Mouse (Mus musculus) right cerebral cortex, postnatal 4 days (tissue): ENCODE results near the gene Pdp2.

Experiments
- DNase-seq: peaks from one replicate; pipeline ENCODE4 v3.0.0-alpha.2; 2022

Gene Pdp2

DNA sequence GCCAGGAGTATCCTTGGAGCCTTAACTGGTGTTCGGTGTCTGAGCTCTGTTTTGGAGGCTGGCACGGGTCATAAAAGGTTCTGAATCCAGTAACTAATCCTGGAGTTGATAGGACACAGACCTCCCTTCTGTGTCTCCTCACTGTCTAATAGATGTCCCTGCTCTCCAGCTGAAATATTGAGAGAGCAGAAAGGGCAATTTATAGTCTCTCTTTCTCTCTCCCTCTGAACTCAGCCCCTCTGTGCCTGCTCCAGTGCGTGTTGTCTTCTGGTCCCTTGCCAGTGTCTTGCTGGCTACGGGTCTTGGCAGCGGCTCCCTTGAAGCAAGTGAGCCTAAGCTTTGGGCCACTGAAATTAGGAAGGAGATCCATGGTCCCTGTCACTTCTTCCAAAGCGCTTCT lies 6.4 kb downstream of the Pdp2 start:
- DNase-seq = no peak

DNA sequence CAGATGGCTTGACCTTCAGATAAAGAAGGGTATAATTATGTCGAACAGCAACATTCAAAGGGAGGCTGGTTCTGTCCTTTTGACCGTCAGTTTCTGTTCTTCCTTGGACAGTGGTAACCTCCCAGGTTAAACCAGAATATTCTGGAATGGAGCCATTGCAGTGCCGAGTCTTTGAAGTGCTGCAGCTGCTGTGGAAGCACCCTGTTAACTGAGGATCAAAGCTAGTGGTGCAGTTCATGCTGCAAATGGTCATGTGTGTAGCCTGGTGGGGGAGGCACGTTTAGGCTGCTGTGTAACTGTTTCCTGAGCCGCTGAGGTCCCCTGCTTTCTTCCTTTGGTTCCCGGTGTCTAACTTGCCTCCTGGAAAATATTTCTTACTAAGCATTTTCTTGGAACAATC lies 7.2 kb downstream of the Pdp2 start:
- no peak for DNase-seq

- no peak for DNase-seq
These were observed 10.1 kb downstream of the Pdp2 start for GRCm38 (mm10) chr8:104601386-104601785.

DNA sequence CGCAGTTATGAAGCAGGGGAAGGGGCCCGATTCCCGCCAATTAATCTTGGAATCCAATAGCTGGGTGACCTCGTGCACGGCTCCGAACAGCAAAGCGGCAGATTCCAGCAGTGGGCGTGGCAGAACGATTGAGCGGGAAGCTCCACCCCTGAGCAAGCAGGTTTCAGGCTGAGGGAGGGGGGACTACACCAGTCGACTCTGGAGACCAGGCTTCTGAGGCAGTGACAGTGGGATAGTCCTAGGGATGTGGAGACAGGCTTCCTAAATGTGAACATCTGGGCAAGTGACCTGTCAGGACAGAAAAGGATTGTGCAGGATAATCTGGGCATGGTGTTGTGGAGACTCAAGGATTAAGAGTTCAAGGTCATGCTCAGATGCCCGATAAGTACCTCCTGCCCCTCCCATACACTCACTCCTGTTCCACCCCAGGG lies 10.7 kb downstream of the Pdp2 start:
- no peak for DNase-seq

DNA sequence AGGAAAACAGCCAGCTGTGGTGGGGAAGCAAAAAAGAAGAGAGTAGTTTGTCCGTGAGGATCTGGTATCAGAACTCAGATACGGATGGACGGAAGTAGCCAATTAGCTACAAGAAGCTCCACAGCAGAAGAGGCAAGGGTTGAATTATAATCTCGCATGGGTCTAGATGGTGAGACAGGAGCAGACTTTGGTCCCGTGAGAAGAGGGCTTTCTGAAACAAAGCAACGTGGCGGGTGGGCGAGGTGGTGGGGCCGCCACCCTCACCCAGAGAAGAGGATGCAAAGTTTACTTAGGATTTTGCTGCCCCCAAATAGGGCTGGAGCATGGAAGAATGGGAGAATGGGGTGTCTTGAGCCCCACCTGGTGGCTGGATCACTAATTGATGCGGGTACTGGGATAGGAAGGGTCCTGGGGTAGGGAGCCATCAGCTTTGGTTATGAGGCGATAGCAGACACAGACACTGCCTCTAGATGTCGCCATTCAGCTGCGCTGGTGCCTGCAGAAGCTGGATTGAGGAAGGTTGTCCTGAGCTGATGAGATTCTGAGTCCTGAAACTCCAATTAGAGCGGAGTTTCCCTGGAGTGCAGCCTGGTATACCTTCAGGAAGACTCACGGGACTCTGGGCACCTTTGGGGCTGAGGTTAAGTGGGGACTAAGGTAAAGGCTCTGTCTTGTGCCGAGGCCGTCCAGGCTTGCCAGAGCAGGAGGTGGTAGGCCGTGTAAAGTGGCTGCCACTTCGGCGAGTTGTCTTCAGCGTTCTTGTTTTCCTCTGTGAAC lies 11.4 kb downstream of the Pdp2 start:
- peak; percentile 75 for DNase-seq

DNA sequence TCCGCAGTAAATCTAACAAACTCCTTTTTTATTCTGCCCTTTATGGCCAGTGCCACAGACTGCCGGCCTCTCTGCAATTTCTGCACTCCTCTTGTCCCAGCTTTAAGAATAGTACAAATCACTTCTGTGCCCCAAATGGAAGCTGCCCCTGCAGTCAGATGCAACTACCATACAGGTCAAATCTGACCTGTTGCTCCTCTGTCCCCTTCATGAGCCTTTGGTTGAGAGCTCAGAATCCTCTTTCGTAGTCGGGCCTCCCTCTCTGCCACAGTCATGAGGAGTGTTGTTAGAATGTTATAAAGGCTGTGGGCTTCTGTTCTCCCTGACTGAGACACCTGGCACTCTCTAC lies 12.0 kb downstream of the Pdp2 start:
- no peak for DNase-seq

DNA sequence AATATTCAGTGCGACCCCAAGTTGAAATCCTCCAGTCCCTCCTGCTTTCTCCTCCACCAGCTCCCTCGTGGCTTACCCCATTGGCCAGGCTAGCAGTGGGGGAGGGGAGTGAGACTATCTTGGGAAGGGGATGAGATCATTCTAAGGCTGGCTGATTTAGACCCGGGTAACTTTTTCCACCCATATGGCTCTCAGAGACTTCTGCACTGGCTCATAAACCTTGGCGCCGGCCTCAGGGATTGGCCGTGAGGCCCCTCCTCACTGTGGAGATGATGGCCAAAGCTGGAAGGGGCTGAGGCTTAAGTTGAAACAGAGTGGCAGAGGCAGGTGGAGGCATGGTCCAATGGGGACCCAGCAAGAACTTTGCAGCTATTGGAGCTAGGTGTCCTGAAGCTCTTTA lies 15.1 kb downstream of the Pdp2 start:
- peak; percentile 19 for DNase-seq

DNA sequence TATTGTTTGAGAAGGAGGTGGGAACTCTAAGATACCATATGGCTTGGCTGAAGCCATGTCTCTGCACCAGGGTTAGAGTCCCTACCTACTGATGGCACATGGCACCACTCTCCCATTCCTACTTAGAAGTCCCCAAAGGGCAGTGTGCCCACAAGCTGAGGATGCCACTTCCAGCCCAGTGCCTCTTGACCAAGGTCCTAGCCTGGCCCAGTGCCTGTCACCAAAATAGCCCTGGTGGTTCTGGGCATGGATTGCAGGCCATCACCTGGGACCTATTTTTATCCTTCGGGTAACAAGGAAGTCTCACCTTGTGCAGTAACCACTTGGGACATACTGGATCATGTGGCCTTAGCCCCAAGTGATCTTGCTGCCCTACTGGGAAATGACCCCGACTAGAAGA lies 16.7 kb downstream of the Pdp2 start:
- no peak for DNase-seq

DNA sequence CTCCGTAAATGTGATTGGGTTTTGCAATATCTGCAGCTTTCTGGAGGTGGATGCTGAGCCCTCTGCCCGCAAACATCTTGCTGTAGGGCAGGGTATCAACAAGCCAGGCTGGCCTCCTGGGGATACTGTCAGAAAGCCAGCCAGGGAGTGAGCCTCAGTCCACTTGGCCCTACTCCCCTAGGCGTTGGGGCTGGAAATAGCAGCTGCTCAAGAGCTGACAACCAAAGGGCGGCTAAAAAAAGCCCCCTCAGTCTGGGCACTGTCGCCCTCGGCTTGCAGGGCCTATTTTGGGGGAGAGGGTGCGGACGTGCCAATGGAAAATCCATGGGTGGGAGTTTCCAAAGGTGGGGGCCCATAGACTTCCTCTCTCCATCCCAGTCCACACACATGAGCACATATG lies 18.0 kb downstream of the Pdp2 start:
- no peak for DNase-seq

DNA sequence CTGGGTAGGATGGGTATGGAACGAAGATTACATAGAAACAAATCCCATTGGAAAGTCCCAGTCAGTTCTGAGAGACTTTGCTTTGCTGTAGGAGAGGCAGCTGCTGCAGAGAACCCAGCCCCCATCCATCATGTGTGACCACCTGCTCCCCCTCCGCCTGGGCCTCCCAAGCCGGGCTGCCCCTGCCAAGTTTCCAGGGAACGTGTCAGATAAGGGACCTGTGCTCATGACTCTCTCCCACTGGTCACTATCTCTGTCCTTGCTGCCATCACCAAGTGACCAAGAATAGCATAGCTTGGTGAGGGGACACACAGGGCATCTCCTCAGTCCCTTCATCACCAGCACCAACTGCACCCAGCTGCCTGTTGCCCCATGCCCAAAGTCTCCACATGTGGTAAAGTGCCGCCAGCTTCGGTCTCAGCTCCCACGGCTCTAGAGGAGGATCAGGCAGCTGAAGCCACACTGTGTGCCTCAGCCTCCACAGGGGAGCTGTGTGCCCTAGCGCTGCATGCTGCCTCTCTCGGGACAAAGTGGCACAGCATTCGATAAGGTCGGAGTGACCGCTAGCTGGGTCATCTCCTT lies 19.0 kb downstream of the Pdp2 start:
- DNase-seq = no peak

DNA sequence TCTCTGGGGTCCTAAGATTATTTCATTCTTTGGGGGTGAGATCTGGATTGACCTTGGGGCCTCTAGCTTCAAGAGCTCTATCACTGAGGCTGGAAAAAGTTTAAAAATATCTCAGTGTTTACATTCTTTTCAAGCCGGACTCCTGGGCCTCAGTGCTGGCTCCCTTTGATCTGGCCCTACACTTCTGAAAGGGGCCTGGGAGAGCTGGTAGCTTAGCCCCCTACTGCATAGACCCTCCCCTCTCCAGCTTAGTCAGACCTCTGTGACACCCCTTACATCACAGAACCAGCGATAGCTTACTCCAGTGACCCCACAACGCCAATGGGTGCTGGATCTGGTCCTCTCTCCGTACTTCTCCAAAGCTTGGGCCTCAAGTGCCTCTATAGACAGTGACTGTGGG lies 20.4 kb downstream of the Pdp2 start:
- no peak for DNase-seq

GRCm38 (mm10) chr8:104613119-104613518 lies 21.9 kb downstream of the Pdp2 start:
- no peak for DNase-seq

DNA sequence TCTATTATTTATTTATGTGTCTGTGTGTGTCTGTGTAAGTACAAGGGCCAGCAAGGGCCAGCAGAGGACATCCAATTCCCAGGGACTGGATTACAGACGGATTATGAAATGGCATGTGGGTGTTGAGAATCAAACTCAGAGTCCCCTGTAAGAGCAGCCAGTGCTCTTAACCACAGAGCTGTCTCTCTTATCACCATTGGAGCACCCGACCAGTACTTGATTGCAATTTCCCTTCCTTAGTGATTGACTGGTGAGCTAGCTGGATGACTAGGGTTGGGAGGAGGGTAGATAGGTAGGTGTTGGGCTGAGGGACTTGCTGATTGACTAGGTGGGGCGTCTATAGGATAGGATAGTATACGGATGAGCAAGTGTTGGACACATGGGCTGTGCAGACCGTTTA lies 29.5 kb downstream of the Pdp2 start:
- DNase-seq = no peak

DNA sequence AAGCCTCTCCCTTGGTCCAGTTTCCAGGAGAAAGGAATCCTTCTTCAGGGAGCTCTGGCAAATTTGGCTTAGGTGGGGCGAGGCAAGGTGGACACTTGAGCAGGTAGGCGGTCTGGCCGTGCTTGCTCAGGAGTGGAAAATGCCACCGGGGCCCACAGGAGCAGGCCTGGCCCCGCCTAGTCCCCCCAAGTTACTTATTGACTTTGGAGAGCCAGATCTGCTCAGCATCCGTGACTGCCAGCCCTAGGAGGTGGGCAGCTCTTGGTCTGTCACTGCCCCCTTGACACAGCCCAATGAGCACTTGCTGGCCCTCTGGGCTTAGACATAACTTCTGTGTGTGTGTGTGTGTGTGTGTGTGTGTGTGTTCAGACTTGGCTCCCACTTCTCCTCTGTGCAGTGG lies 32.9 kb downstream of the Pdp2 start, which contains the start of gene Cdh16:
Gene Cdh16 (minus strand): TSS at position 236 of the 400 bp plus-strand sequence.
- DNase-seq = no peak

- no peak for DNase-seq
These were observed 36.0 kb downstream of the Pdp2 start for GRCm38 (mm10) chr8:104627065-104627740.

GRCm38 (mm10) chr8:104628402-104628801 lies 37.2 kb downstream of the Pdp2 start:
- DNase-seq = no peak

- DNase-seq = no peak
These were observed 38.3 kb downstream of the Pdp2 start for GRCm38 (mm10) chr8:104629306-104630110.

DNA sequence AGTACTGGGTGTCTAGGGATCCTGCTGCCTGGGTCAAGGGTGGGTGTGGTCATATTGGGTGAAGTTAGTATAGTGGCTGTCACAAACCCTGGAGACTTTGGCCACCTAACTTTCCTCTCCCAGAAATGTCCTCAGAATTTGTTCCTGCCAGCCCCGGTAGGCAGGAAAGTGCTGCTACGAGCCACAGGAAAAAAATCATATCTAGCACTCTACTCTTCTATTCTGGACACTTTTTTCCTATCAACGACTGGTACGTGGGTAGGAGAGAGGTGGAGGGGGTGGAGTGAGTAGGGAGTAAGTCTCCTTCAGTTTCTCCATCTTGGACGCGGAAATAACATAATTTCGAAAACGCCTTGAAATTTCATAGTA lies 38.8 kb downstream of the Pdp2 start:
- DNase-seq = no peak

DNA sequence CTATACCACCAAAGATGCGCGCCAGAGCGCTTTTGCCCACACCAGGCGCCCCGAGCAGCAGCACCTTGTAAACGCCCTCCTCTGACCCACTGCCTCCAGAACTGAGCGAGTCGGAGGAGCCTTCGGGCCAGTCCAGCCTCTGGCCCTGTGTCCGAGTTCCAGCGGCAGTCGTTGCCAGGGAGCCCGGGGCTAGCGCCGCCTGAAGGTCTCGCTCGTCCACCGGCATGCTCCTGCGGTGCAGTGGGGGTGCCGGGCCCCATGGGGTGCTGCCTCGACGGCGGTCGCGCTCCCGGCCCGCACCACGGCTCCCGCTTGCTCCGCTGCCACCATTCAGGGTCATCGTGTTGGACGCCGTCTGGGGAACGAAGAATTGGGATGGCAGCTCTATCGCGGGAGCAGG lies 39.3 kb downstream of the Pdp2 start:
- DNase-seq = no peak

DNA sequence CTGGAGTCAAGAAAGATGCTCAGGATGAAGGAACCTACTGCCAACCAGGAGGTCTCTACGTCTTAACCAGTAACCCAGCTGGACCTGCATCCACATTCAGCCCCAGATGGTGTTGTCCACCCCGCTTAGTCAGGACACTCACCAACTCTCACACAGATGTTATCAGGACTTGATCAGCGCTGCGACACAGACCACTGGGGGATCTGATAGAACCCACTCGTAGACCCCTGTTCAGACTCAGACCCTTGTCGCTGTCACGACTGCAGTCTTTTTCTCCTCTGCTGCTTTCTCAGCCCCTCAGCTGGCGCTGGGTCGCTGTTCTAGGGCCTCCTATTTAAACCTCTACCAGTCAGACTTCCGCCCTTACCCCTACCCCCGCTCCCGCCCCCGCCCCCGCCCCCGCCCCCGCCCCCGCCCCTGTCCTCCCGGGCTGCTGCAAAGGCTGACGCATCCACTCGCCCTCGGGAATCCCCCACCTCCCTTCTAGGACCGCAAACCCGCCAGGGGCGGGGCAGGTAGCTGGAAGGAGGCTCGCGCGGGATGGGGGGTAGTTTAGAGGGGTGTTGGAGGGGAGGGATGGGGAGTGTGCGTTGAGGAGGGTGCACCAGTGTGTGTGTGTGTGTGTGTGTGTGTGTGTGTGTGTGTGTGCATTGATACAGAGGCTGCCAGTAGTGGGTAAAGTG lies 39.9 kb downstream of the Pdp2 start, which contains the start of gene Rrad:
Gene Rrad (minus strand): TSS at position 347 of the 683 bp plus-strand sequence.
- no peak for DNase-seq

DNA sequence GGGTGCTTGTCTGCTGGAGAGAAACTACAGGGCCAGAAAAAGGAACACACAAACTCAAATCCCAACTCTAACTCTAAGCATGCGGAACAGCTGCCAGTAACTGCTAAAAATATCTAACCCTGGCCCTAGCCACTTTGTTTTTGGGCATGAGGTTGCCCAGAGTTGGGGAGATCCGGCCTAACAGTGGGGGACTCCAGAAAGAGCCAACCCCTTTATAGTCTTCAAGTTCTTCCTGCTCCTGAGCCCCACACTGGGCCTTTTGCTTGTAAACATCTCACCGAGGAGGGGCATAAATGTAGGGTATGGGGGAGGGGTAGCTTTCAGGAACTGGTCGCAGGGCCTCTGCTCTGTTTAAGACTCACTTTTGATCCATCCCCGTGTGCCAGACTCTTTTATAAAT lies 40.7 kb downstream of the Pdp2 start:
- no peak for DNase-seq

- no peak for DNase-seq
These were observed 41.2 kb downstream of the Pdp2 start for GRCm38 (mm10) chr8:104632486-104632885.
